Mouse (Mus musculus) heart, adult 8-10 months (tissue): Measurements from ENCODE around the gene Upk1b. TPM values are rescaled to one million over a fixed set of nuclear protein-coding genes. Genes with fewer than 3 reads are reported as not detected.

Source experiments
- total RNA-seq, 4 experiments: library from RNA; stranded (reverse); gene quantifications; 2 replicates each; pipeline ENCODE4 v1.2.4; 2022

Gene Upk1b
- total RNA-seq, 4 experiments from 2014 or later: 2.8 to 6.2 (median 4.2) TPM

Other genes starting within 250 kb of the Upk1b start
- 10 to 100 TPM; 16.0 to 23.6 (median 17.4) TPM for gene Tmem39a, start 241.6 kb downstream of the Upk1b start, total RNA-seq
- gene Arhgap31, start 87.1 kb downstream of the Upk1b start, total RNA-seq: 10 to 100 TPM; 32.9 to 44.3 (median 39.1) TPM
- 10 to 100 TPM in 2 of 4 experiments, 1 to 10 TPM in 2; 7.2 to 11.7 (median 9.6) TPM for gene B4galt4, start 58.1 kb downstream of the Upk1b start, total RNA-seq
- gene 4930435E12Rik, start 28.4 kb upstream of the Upk1b start, total RNA-seq: not detected
- gene Igsf11, start 92.3 kb upstream of the Upk1b start, total RNA-seq: under 1 TPM; 0.57 to 0.75 (median 0.66) TPM